Mouse (Mus musculus) heart, adult 2 months (tissue): ENCODE results near the gene Zbed4. TPM values are rescaled to one million over a fixed set of nuclear protein-coding genes. Genes with fewer than 3 reads are reported as not detected.

Experiments
- DNase-seq, 2 experiments: peaks; one replicate each; pipeline ENCODE4 v3.0.0; 2021
- H3K27ac ChIP-seq: fragments of 200-600 bp; 2 replicates; pipeline ENCODE4 v1.8.1; 2022
- H3K27me3 ChIP-seq: fragments of 200-500 bp; 2 replicates; pipeline ENCODE4 v1.6.1; 2012; ENCODE audit warnings: mild to moderate bottlenecking, low read length, inconsistent platforms, mixed read lengths; ENCODE audit not compliant: control insufficient read depth, insufficient read depth
- H3K36me3 ChIP-seq: fragments of 200-500 bp; 2 replicates; pipeline ENCODE4 v1.6.1; 2012; ENCODE audit warnings: low read length, inconsistent platforms; ENCODE audit not compliant: control insufficient read depth, insufficient read depth
- H3K4me1 ChIP-seq: fragments of 200-500 bp; 2 replicates; pipeline ENCODE4 v1.6.1; 2011; ENCODE audit warnings: low read length; ENCODE audit not compliant: control insufficient read depth, insufficient read depth
- H3K4me3 ChIP-seq: fragments of 200-600 bp; 2 replicates; pipeline ENCODE4 v1.8.1; 2022
- H3K79me2 ChIP-seq: fragments of 200-500 bp; replicated peaks from 2 replicates; pipeline ENCODE4 v1.6.1; 2012; ENCODE audit warnings: mild to moderate bottlenecking, inconsistent platforms, low read length, moderate library complexity, mixed read lengths; ENCODE audit not compliant: control insufficient read depth, insufficient read depth
- H3K9ac ChIP-seq: fragments of 200-500 bp; 2 replicates; pipeline ENCODE4 v1.6.1; 2012; ENCODE audit warnings: low read depth, mild to moderate bottlenecking, control low read depth, inconsistent platforms, low read length, mixed read lengths
- CTCF ChIP-seq: fragments of 200-600 bp; IDR thresholded peaks from 2 replicates; pipeline ENCODE4 v1.8.1; 2022; ENCODE audit warnings: antibody characterized with exemption, mild to moderate bottlenecking, moderate library complexity
- EP300 ChIP-seq: fragments of 200-500 bp; IDR thresholded peaks from 2 replicates; pipeline ENCODE4 v1.6.1; 2011; ENCODE audit warnings: low read depth, low read length, control low read depth; ENCODE audit not compliant: insufficient read depth
- POLR2A ChIP-seq: fragments of 200-500 bp; IDR thresholded peaks from 2 replicates; pipeline ENCODE4 v1.6.1; 2011; ENCODE audit warnings: mild to moderate bottlenecking, low read depth, low read length, control low read depth; ENCODE audit not compliant: insufficient read depth
- WGBS: fragments of 180-500 bp; shearing (Covaris S2); methylation state at CpG from one replicate; pipeline ENCODE4 v1.1.7; 2018; 5-methylcytosine and 5-hydroxymethylcytosine counted together
- intact Hi-C: fragments of 180-260 bp; cut with DNase I; formaldehyde crosslinking; loops from one replicate; pipeline ENCODE4 v1.15.1; 2025
- polyA plus RNA-seq: library from polyadenylated mRNA; depleted of rRNA; stranded (reverse); fragments of >200 nt; gene quantifications from 2 replicates; pipeline ENCODE4 v1.2.3, GENCODE M21; 2012
- total RNA-seq, 2 experiments: library from RNA; stranded (reverse); gene quantifications; 2 replicates each; pipeline ENCODE4 v1.2.3; 2021

Gene Zbed4
- total and polyA plus RNA-seq, 3 experiments: 3.3 to 9.1 (median 8.2) TPM

- peak; percentile 81 to 83 for DNase-seq
- 19% methylated on average over 9 of the region's 9 CpGs for WGBS
- H3K9ac ChIP-seq: no peak overlapping the region
Observed at GRCm38 (mm10) chr15:88827991-88828799, 76.7 kb downstream of the Zbed4 start.

DNA sequence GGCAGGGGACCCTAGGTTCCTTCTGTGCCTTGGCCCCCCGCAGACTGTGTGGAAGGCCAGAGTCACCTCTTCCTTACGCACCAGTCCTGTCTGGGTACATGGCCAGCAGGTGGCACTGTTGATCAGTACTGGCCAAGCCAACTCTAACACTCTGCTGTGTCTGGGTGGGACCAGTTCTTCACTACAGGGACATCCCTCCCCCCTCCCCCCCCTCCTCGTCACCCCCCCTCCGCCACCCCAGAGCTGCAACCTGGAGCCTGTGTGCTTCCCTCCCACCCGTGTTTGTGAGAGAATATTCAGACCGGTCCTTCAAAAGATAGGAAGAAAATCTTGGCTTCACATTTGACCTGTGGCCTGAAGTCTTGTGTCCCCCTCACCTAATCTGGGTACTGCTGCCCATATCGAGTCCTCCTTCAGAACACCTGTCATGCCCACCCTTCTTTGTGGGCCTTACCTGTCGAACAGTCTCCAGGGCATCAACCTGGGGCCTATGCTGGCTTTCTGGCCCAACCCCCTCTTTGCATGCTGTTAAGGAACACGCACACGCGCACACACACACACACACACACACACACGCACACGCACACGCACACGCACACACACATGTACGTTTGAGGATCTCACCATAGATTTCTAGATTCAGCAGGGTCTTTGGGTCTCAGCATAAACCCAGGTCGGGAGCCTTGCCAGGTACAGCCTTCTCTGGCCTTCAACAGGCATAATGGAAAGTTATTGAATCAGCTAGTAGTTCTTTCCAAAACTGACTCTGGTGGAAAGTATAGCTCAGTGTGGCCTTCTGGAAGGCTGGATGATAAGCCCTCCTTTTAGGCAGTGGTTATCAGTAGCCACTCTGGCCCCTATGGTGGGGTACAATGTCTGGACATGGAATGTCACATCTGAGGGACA is 77.6 kb downstream of the Zbed4 start:
- no peak overlapping the region for H3K4me3 ChIP-seq
- no peaks in the 10 kb centered on the region for H3K27me3 ChIP-seq
- peaks cover 14% of the 10 kb centered on the region for H3K4me1 ChIP-seq
- WGBS: 44% methylated on average over 17 of the region's 17 CpGs
- no peaks in the 10 kb centered on the region for H3K36me3 ChIP-seq
- TF ChIP-seq EP300: peak; percentile 98
- TF ChIP-seq CTCF: peak; percentile 56
- TF ChIP-seq POLR2A: no peak
- intact Hi-C loops: loop anchor here (1.0 to 10.0 kb wide), 3 partner anchors 47 to 246 kb away; partner anchors contain the start of gene Trabd
- no peaks in the 10 kb centered on the region for H3K79me2 ChIP-seq
- H3K9ac ChIP-seq: 0 out of 2 replicates have a peak overlapping the region, but pooled peaks have one; percentile 1
- peak; percentile 89 to 94 for DNase-seq
- peak overlapping the region; percentile 54 for H3K27ac ChIP-seq

More at GRCm38 (mm10) chr15:88827991-88828799, 76.7 kb downstream of the Zbed4 start:
- H3K4me1 ChIP-seq: peaks cover 14% of the 10 kb centered on the region
- no peaks in the 10 kb centered on the region for H3K36me3 ChIP-seq
- H3K79me2 ChIP-seq: no peaks in the 10 kb centered on the region
- H3K27me3 ChIP-seq: no peaks in the 10 kb centered on the region
- H3K27ac ChIP-seq: peak overlapping the region; percentile 54
- TF ChIP-seq POLR2A: no peak
- TF ChIP-seq EP300: peak; percentile 96
- peak; percentile 66 for TF ChIP-seq CTCF
- intact Hi-C loops: loop anchor here (1.0 to 10.0 kb wide), 3 partner anchors 48 to 247 kb away; partner anchors contain the start of gene Trabd
- H3K4me3 ChIP-seq: no peak overlapping the region

DNA sequence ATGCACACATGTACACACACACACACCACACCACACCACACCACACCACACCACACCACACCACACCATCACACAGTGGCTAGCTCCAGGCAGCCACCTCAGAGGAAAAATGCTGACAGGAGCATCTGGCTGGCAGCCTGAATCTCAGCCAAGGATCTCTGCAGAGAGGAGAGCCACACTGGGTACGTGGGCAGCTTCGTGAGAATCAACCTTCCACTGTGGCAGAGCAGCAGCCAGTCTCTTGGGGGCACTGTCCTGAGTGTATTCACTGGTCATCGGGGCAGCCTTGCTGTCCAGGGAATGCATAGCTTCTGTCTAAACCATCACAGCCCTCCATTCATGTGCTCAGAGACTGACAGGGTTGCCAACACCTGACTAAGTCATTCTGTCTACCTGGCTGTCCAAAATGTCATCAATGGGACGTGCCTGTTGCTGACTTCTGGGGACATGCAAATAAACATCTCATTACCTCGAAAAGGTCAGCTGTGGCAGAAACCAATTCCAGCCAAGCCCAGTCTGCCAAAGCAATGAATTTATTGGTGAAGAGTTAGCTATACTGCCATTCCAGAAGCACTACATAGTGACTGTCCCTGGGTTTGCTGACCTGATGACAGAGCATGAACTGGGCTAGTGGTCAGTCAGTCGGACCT is 78.5 kb downstream of the Zbed4 start:
- intact Hi-C loops: loop anchor here (10.0 kb wide), 1 partner anchor 245 kb away; the partner anchor contains the start of gene Trabd
- Histone ChIP-seq H3K27ac (no peak overlapping the region), H3K4me3 (no peak overlapping the region), H3K27me3 (no peaks in the 10 kb centered on the region), H3K79me2 (no peaks in the 10 kb centered on the region), H3K36me3 (no peaks in the 10 kb centered on the region), H3K9ac (peak overlapping the region; percentile 7; the same call in 1 of the 2 replicates), H3K4me1 (peaks cover 14% of the 10 kb centered on the region)
- WGBS: 63% methylated on average over 6 of the region's 6 CpGs
- no peak for TF ChIP-seq EP300
- TF ChIP-seq CTCF: 0 out of 2 replicates have a peak, but pooled peaks have one; percentile 16
- DNase-seq: peak in 1 of 2 experiments; percentile 34

DNA sequence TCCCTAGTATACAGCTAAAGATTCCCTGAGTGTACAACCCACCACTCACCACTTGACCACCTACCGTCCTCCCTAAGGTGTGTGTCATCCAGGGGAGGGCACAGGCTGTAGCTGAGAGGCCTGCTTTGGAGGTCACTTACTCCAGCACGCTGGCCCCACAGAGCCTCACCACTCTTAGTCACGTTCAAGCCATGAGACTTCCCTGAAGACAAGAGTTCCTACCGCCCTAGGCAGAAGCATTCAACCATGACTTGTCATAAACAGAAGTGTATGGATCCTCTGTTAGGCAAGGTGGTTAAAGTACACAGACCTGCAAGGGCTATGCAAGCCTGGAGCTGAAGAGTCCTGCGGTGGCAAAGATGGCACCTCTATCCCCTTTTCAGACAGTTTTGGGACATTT is 79.2 kb downstream of the Zbed4 start:
- Histone ChIP-seq H3K27ac (peak overlapping the region; percentile 58), H3K4me1 (peaks cover 14% of the 10 kb centered on the region), H3K9ac (no peak overlapping the region), H3K79me2 (no peaks in the 10 kb centered on the region), H3K4me3 (no peak overlapping the region), H3K36me3 (no peaks in the 10 kb centered on the region), H3K27me3 (no peaks in the 10 kb centered on the region)
- DNase-seq: no peak
- 86% methylated on average over 5 of the region's 5 CpGs for WGBS
- TF ChIP-seq POLR2A: no peak
- no peak for TF ChIP-seq CTCF
- no peak for TF ChIP-seq EP300
- intact Hi-C loops: no loop called here

- no peaks in the 10 kb centered on the region for H3K27me3 ChIP-seq
- no peak overlapping the region for H3K4me3 ChIP-seq
- peak; percentile 77 to 83 for DNase-seq
- intact Hi-C loops: no loop called here
- no peak overlapping the region for H3K9ac ChIP-seq
- H3K36me3 ChIP-seq: no peaks in the 10 kb centered on the region
- peak; percentile 99 for TF ChIP-seq EP300
- 0 out of 2 replicates have a peak, but pooled peaks have one; percentile 56 for TF ChIP-seq POLR2A
- TF ChIP-seq CTCF: no peak
- H3K27ac ChIP-seq: peak overlapping the region; percentile 58
- H3K4me1 ChIP-seq: peaks cover 15% of the 10 kb centered on the region
- WGBS: 28% methylated on average over 5 of the region's 5 CpGs
- no peaks in the 10 kb centered on the region for H3K79me2 ChIP-seq
Observed at GRCm38 (mm10) chr15:88831482-88831881, 80.0 kb downstream of the Zbed4 start.
